Mouse (Mus musculus): ENCODE data around the gene Psapl1.

DNA sequence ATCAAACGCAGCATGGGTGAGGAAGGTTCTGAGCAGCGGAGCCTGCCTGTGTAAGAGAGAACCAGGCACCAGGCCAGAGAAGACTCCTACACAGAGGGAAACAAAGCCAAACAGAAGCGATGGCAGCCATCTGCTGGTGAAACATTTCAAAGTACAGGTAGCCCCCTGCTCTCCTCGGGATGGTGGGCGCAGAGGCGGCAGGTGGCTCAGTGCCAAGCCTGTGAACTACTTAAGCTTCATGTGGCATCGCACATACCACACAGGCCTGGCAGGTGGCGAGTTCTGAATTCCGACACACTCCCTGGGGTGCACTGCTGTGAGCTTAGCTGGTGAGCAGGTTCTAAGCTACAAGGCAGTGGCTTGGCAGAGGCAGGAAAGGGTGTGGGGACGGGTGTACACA is 9.5 kb downstream of the Psapl1 start:
- TF ChIP-seq POLR2A (IDR thresholded peaks at IDR 0.05; ENCODE audit: low read depth, low read length) (no peak), CTCF (IDR thresholded peaks at IDR 0.05; ENCODE audit: extremely low read depth, insufficient read length, insufficient replicate concordance, low read depth, low read length) (no peak)

Measured in small intestine, adult 2 months (tissue).